Mouse (Mus musculus): ENCODE data around the gene Dgat2. TPM values are rescaled to one million over a fixed set of nuclear protein-coding genes. Genes with fewer than 3 reads are reported as not detected.

Dgat2 gene
- polyA plus RNA-seq, 1 experiment from 2014 or later, result 11.1 TPM

DNA sequence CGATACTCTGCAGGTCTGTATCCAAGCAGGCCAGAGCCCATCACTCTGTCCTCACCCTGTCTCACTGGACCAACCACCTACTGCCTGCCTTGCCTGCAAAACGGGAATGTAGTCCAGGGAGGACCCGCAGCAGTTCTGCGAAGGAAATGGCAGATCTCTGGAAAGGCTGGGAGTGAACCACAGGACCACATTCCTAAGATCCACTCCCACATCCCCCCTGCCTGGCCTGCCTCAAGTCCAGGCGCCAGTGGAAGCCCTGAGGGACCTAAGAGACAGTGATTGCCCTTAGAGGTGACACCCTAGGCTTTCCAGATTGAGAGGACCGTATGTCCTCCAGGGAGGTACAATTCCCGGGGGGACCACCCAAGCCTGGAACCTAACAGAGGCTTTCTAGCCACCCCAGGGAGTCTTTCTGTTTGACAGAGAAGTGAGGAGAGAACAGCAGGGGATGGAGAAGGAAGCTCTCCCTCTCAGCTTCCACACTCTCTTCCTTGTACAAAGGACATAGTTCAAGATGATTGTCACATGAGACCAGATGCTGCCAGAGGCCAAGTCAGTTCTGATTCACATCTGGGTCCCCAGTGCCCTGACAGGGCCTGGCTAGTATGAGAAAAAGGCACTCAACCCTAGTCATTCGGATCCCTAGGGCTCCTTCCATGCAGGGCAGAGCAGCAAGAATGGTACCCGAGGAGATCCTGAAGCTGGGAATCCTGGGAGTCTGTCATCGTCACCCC, 10.6 kb downstream of the Dgat2 start:
- 74% methylated on average over 10 of the region's 10 CpGs for WGBS
- no peak overlapping the region for H3K4me2 ChIP-seq (replicated peaks)
- H3K9me3 ChIP-seq, result no peaks in the 10 kb centered on the region
- no peak overlapping the region for H3K9ac ChIP-seq (replicated peaks)
- ATAC-seq, result no peak
- no peaks in the 10 kb centered on the region for H3K27me3 ChIP-seq
- H3K27ac ChIP-seq, result no peak overlapping the region
- no peaks in the 10 kb centered on the region for H3K36me3 ChIP-seq
- H3K4me1 ChIP-seq (replicated peaks), result no peaks in the 10 kb centered on the region
- H3K4me3 ChIP-seq (replicated peaks), result no peak overlapping the region

DNA sequence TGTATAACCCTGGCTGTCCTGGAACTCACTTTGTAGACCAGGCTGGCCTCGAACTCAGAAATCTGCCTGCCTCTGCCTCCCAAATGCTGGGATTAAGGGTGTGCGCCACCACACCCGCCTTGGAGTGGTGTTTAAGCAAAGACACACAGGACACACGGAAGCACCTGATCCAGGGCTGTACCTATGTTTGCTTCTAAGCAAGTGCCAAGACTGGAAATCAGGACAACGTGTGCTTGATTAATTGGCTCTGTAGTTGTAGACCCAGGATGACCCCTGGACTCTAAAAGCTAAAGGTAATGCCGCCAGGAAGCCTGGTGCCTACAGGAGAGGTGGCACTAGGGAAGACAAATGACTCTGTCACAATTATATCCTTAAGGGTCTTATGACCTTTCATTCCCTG, 12.0 kb downstream of the Dgat2 start:
- no peak overlapping the region for H3K27ac ChIP-seq
- no peak overlapping the region for H3K4me3 ChIP-seq (replicated peaks)
- no peak for ATAC-seq
- no peaks in the 10 kb centered on the region for H3K36me3 ChIP-seq
- H3K27me3 ChIP-seq, result no peaks in the 10 kb centered on the region
- 91% methylated on average over 6 of the region's 6 CpGs for WGBS
- H3K4me2 ChIP-seq (replicated peaks), result no peak overlapping the region
- no peaks in the 10 kb centered on the region for H3K4me1 ChIP-seq (replicated peaks)
- no peaks in the 10 kb centered on the region for H3K9me3 ChIP-seq
- no peak overlapping the region for H3K9ac ChIP-seq (replicated peaks)

DNA sequence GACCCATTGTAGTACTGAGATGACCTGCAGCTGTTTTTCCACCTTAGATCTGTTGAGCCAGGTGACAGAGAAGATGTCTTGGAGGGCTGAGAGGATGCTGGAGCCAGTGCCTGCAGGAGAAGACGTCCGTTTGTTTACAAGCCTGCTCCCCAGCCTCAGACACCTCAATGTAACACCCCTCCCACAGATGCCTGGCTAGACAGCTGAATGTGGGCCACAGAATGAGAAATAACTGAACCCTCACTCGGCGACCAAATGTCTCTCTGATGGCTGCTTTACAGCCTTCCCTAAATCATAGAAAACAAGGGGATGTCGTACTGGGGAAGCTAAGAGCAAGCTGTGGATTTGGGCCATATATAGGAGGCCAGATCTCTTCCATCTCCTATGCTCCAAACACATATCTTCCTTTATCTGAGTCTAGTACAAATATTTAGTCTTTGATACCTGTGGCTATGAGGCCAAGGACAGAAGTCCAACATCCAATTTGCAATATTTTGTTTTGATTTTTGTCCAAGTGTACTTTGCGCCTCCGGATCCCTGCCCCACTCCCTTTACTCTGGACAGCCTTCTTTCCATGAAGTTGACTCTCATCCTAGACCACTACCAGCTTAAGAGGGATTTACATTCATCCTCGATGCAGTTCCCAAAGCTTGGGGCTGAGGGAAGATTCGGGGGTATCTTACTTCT, 12.7 kb downstream of the Dgat2 start:
- Histone ChIP-seq H3K9ac (replicated peaks) (no peak overlapping the region), H3K4me1 (replicated peaks) (no peaks in the 10 kb centered on the region), H3K27ac (no peak overlapping the region), H3K36me3 (no peaks in the 10 kb centered on the region), H3K27me3 (no peaks in the 10 kb centered on the region), H3K4me2 (replicated peaks) (no peak overlapping the region), H3K9me3 (no peaks in the 10 kb centered on the region), H3K4me3 (replicated peaks) (no peak overlapping the region)
- 91% methylated on average over 9 of the region's 9 CpGs for WGBS
- ATAC-seq, result no peak

DNA sequence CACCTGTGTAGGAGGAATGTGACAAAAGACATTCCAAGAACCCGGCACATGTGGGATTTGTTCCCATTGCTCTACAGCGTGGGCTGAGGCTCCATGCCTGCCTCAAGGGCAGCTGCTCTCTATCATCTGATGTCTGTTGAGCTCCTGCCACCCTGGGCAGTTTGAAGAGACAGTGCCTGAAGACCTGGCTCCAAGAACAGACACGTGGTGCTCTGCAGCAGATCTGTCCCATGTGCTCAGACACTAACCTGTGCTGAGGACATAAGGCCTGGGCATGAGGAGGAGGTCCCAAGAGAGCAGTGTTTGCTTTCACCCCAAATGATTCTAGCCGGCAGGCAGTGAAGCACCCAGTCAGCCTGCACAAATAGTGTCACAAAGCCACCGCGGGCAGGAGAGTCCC, 13.8 kb downstream of the Dgat2 start:
- WGBS, result 88% methylated on average over 6 of the region's 6 CpGs
- no peaks in the 10 kb centered on the region for H3K36me3 ChIP-seq
- H3K4me1 ChIP-seq (replicated peaks), result no peaks in the 10 kb centered on the region
- H3K9ac ChIP-seq (replicated peaks), result no peak overlapping the region
- no peak overlapping the region for H3K27ac ChIP-seq
- no peaks in the 10 kb centered on the region for H3K9me3 ChIP-seq
- no peak overlapping the region for H3K4me2 ChIP-seq (replicated peaks)
- ATAC-seq, result no peak
- H3K4me3 ChIP-seq (replicated peaks), result no peak overlapping the region
- H3K27me3 ChIP-seq, result no peaks in the 10 kb centered on the region

DNA sequence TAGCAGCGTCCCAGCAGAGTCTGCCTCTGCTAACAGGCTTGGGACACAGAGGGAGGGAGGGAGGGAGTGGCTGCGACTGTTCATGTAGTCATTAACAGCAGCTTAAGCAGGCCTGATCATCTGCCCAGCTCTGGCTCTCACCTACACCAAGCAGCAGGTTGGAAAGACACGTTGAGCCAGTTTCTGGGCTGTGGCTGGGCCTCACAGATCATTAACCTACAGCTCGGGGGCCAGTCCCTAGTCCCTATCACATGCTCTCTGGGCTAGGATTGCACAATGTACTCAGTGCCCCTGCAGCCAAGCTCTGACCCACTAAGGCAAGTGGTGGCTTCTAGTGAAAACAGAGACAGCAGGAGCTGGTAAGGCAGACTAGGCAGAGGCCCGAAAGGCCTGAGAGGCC, 14.6 kb downstream of the Dgat2 start:
- no peak for ATAC-seq
- no peak overlapping the region for H3K4me3 ChIP-seq (replicated peaks)
- no peaks in the 10 kb centered on the region for H3K4me1 ChIP-seq (replicated peaks)
- no peak overlapping the region for H3K4me2 ChIP-seq (replicated peaks)
- no peaks in the 10 kb centered on the region for H3K9me3 ChIP-seq
- no peak overlapping the region for H3K27ac ChIP-seq
- H3K27me3 ChIP-seq, result no peaks in the 10 kb centered on the region
- no peaks in the 10 kb centered on the region for H3K36me3 ChIP-seq
- no peak overlapping the region for H3K9ac ChIP-seq (replicated peaks)
- 63% methylated on average over 5 of the region's 5 CpGs for WGBS

DNA sequence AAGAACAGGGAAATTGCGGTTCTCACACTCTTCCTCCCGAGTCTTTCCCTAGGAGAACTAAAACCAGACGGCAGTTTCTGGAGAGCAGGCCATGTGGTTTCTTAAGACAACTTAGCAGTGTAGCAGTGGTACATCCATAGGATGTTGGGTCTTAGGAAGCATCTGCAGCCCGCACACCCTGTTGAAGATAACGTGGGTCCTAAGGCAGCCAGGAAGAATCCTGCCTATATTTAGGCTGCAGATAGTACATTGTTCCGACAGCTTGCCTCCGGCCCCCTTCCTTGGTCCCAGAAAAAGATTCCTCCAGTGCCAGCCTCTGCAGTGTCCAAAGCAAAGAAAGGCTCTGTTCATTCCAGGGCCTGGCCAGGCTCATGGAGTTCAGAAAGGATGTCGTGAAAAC, 16.4 kb downstream of the Dgat2 start:
- Histone ChIP-seq H3K9ac (replicated peaks) (no peak overlapping the region), H3K4me1 (replicated peaks) (no peaks in the 10 kb centered on the region), H3K27ac (no peak overlapping the region), H3K36me3 (no peaks in the 10 kb centered on the region), H3K9me3 (no peaks in the 10 kb centered on the region), H3K4me2 (replicated peaks) (no peak overlapping the region), H3K27me3 (no peaks in the 10 kb centered on the region), H3K4me3 (replicated peaks) (no peak overlapping the region)
- 89% methylated on average over 8 of the region's 8 CpGs for WGBS
- no peak for ATAC-seq

DNA sequence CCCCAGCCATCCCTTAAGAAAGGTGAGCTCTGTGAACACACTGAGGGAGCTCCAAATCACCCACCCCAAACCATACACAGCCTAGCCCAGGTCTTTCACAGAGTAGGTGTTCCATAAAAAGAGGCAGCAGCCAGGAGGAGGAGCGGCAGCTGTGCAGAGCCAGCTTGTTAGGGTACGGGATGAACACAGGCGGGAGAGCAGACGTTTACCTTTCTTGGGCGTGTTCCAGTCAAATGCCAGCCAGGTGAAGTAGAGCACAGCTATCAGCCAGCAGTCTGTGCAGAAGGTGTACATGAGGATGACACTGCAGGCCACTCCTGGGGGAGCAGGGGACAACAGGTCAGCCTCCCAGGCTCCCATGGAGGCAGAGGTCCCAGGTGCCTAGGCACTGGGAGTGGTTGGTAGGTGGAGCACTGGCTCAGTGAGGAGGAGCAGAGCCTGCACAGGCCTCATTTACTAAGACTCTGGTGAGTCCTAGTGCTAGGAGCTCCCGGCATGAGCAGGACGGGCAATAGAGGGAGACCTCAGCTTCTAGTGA, 17.6 kb downstream of the Dgat2 start:
- Histone ChIP-seq H3K4me3 (replicated peaks) (no peak overlapping the region), H3K27me3 (no peaks in the 10 kb centered on the region), H3K36me3 (no peaks in the 10 kb centered on the region), H3K4me2 (replicated peaks) (no peak overlapping the region), H3K9me3 (no peaks in the 10 kb centered on the region), H3K27ac (no peak overlapping the region), H3K4me1 (replicated peaks) (0 out of 2 replicates have a peak, but pooled peaks cover 6% of the 10 kb centered on the region), H3K9ac (replicated peaks) (no peak overlapping the region)
- ATAC-seq, result no peak
- 89% methylated on average over 7 of the region's 7 CpGs for WGBS

DNA sequence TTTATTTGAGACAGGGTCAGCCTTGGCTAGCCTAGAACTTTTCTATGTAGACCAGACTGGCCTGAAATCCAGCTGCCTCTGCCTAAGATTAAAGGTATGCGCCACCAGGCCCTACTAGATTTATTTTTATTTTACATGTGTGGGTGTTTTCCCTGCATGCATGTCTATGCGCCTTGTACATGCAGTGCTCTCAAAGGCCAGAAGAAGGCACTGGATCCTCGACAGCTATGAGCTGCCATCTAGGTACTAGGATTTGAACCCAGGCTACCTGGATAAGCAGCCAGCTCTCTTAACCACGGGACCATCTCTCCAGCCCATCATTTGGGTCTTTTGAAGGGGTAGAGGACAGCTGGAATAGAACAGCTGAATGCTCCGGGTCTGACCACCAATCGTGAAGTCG, 20.1 kb downstream of the Dgat2 start:
- Histone ChIP-seq H3K27me3 (no peaks in the 10 kb centered on the region), H3K36me3 (no peaks in the 10 kb centered on the region), H3K9me3 (no peaks in the 10 kb centered on the region), H3K27ac (no peak overlapping the region), H3K4me3 (replicated peaks) (no peak overlapping the region), H3K4me2 (replicated peaks) (no peak overlapping the region), H3K9ac (replicated peaks) (no peak overlapping the region), H3K4me1 (replicated peaks) (0 out of 2 replicates have a peak, but pooled peaks cover 6% of the 10 kb centered on the region)
- 91% methylated on average over 7 of the region's 7 CpGs for WGBS
- ATAC-seq, result no peak

DNA sequence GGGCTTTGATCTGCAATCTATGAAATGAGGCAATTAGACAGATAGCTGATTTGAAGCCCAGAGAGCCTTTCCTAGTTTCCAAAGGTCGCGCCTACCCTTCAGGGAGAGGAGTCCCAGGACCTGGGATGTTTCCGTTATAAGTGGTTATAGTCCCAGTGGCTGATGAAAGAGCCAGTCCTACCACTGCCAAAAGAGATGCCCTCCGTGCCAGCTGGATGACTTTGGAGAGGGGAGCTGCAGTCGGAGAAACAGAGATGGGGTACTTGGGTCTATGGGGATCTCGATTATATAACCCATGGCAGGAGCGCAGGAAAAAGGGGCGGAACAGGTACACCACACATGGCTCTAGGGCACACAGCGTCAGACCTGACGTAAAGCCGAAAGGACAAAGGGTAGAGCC, 20.6 kb downstream of the Dgat2 start:
- H3K9ac ChIP-seq (replicated peaks), result no peak overlapping the region
- 94% methylated on average over 11 of the region's 11 CpGs for WGBS
- H3K4me3 ChIP-seq (replicated peaks), result no peak overlapping the region
- no peak overlapping the region for H3K27ac ChIP-seq
- H3K9me3 ChIP-seq, result no peaks in the 10 kb centered on the region
- H3K27me3 ChIP-seq, result no peaks in the 10 kb centered on the region
- no peak overlapping the region for H3K4me2 ChIP-seq (replicated peaks)
- 0 out of 2 replicates have a peak, but pooled peaks cover 6% of the 10 kb centered on the region for H3K4me1 ChIP-seq (replicated peaks)
- no peaks in the 10 kb centered on the region for H3K36me3 ChIP-seq
- ATAC-seq, result no peak

DNA sequence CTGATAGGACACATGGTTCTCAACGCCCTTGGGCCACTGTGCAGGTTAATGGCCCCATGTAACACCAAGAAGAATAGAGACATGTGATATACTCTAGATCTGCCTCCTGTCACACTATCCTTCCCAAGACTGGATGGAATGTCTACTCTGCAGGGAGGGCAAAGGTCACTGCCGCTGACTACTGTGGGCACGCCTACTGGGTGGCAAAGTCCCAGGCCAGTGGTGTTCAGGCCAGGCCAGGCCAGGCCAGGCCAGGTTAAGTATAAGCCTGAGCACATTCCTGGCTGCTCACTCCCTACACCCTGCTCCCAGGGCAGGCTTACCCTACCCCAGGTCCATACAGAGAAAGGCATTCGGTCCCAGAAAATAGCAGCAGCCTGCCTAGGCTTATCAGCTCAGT, 21.0 kb downstream of the Dgat2 start:
- peak; percentile 17; the same call in 1 of the 2 replicates for ATAC-seq
- 55% methylated on average over 4 of the region's 4 CpGs for WGBS
- H3K9me3 ChIP-seq, result no peaks in the 10 kb centered on the region

DNA sequence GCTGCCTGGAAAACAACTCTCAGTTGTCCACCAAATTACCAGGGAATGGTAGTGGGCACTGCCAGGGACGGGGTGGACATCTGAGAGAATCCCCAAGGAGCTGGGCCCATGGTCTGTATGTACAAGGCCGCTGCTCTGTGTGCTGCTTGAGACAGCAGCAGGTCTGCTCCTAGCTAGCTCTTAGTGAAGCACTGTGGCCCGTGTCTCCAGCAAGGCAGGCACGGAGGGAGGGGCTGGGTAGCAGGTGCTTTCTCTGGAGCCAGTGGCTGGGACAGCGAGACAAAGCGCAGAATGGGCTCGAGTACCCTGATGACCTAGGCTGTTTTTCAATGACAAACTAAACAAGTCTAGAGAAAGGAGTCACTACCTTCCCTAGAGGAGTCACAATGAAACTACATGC, 21.5 kb downstream of the Dgat2 start:
- Histone ChIP-seq H3K4me1 (replicated peaks) (peaks cover 9% of the 10 kb centered on the region), H3K4me2 (replicated peaks) (no peak overlapping the region), H3K9ac (replicated peaks) (no peak overlapping the region), H3K9me3 (no peaks in the 10 kb centered on the region), H3K27ac (no peak overlapping the region), H3K4me3 (replicated peaks) (no peak overlapping the region), H3K36me3 (no peaks in the 10 kb centered on the region), H3K27me3 (no peaks in the 10 kb centered on the region)
- 67% methylated on average over 7 of the region's 7 CpGs for WGBS
- ATAC-seq, result peak; percentile 67

More for the DNA sequence above, 21.0 kb downstream of the Dgat2 start:
- H3K27me3 ChIP-seq, result no peaks in the 10 kb centered on the region
- no peak overlapping the region for H3K27ac ChIP-seq
- no peak overlapping the region for H3K9ac ChIP-seq (replicated peaks)
- 0 out of 2 replicates have a peak, but pooled peaks cover 6% of the 10 kb centered on the region for H3K4me1 ChIP-seq (replicated peaks)
- H3K36me3 ChIP-seq, result no peaks in the 10 kb centered on the region
- H3K4me2 ChIP-seq (replicated peaks), result no peak overlapping the region
- H3K4me3 ChIP-seq (replicated peaks), result no peak overlapping the region

DNA sequence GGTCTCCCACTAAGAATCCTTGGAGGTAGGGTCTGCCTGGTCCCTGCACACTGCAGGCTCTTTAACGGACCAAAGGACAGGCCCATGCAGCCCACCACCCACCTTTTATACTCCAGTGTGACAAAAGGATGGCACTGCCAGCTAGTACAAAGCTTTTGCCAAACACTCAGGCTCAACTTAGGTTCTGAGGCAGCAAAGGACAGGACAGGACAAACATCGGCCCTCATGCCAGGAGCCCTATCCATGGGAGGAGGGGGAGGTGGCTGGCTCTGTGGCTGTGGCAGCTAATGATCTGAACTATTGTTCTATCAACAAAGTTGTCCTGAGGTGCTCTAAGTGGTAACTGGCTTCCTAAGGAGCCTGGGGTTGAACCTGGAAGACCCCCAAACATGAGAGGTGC, 23.1 kb downstream of the Dgat2 start:
- no peak overlapping the region for H3K4me2 ChIP-seq (replicated peaks)
- no peaks in the 10 kb centered on the region for H3K9me3 ChIP-seq
- no peaks in the 10 kb centered on the region for H3K36me3 ChIP-seq
- no peak overlapping the region for H3K4me3 ChIP-seq (replicated peaks)
- H3K9ac ChIP-seq (replicated peaks), result no peak overlapping the region
- no peak for ATAC-seq
- no peaks in the 10 kb centered on the region for H3K27me3 ChIP-seq
- 75% methylated on average over 2 of the region's 2 CpGs for WGBS
- peaks cover 19% of the 10 kb centered on the region for H3K4me1 ChIP-seq (replicated peaks)
- H3K27ac ChIP-seq, result no peak overlapping the region

Measured in midbrain, embryonic 13.5 days (tissue).